Mouse (Mus musculus) forebrain, embryonic 15.5 days (tissue): Measurements from ENCODE around the gene Psip1. TPM values are rescaled to one million over a fixed set of nuclear protein-coding genes. Genes with fewer than 3 reads are reported as not detected.
A peak's percentile ranks its signal among the peaks of the same experiment; 100 is the strongest.
"Not testable (repeated sequence)": the region's sequence is repeated elsewhere in the genome, so short reads cannot be mapped to it uniquely, and the experiment has no call there.

ENCODE experiments used
- ATAC-seq: fragments of 200-750 bp; cut with Nextera tagmentation; replicated peaks from 2 replicates; pipeline ENCODE4 v1.8.0; 2017; ENCODE audit warnings: mild to moderate bottlenecking, moderate TSS enrichment, moderate library complexity
- H3K27ac ChIP-seq: fragments of 300-500 bp; sonication (generic); replicated peaks from 2 replicates; pipeline ENCODE4 v1.5.1; 2015; ENCODE audit warnings: mild to moderate bottlenecking, inconsistent platforms
- H3K27me3 ChIP-seq: fragments of 300-500 bp; sonication (generic); 2 replicates; pipeline ENCODE4 v1.6.1; 2015; ENCODE audit warnings: inconsistent platforms
- H3K36me3 ChIP-seq: fragments of 300-500 bp; sonication (generic); 2 replicates; pipeline ENCODE4 v1.6.1; 2015; ENCODE audit warnings: mild to moderate bottlenecking, inconsistent platforms
- H3K4me1 ChIP-seq: fragments of 300-500 bp; sonication (generic); 2 replicates; pipeline ENCODE4 v1.6.1; 2015; ENCODE audit warnings: inconsistent platforms
- H3K4me2 ChIP-seq: fragments of 300-500 bp; sonication (generic); replicated peaks from 2 replicates; pipeline ENCODE4 v1.6.1; 2015; ENCODE audit warnings: mild to moderate bottlenecking, inconsistent platforms
- H3K4me3 ChIP-seq: fragments of 300-500 bp; sonication (generic); 2 replicates; pipeline ENCODE4 v1.5.1; 2015; ENCODE audit warnings: mild to moderate bottlenecking, inconsistent platforms
- H3K9ac ChIP-seq: fragments of 300-500 bp; sonication (generic); replicated peaks from 2 replicates; pipeline ENCODE4 v1.6.1; 2015; ENCODE audit warnings: mild to moderate bottlenecking, inconsistent platforms
- H3K9me3 ChIP-seq: fragments of 300-500 bp; sonication (generic); 2 replicates; pipeline ENCODE4 v1.6.1; 2016; ENCODE audit warnings: inconsistent platforms
- WGBS: fragments of 180-500 bp; shearing (Covaris S2); methylation state at CpG from one replicate; pipeline ENCODE4 v1.1.7; 2015; ENCODE audit warnings: mixed read lengths; 5-methylcytosine and 5-hydroxymethylcytosine counted together
- polyA plus RNA-seq: library from polyadenylated mRNA; unstranded; fragments of >200 nt; fragmentation: Nextera tagmentation; extraction: Ambion mirVana; gene quantifications from 2 replicates; pipeline ENCODE4 v1.2.1, GENCODE M21; 2015

Gene Psip1
- 290 and 317 TPM in 2 replicates for polyA plus RNA-seq

DNA sequence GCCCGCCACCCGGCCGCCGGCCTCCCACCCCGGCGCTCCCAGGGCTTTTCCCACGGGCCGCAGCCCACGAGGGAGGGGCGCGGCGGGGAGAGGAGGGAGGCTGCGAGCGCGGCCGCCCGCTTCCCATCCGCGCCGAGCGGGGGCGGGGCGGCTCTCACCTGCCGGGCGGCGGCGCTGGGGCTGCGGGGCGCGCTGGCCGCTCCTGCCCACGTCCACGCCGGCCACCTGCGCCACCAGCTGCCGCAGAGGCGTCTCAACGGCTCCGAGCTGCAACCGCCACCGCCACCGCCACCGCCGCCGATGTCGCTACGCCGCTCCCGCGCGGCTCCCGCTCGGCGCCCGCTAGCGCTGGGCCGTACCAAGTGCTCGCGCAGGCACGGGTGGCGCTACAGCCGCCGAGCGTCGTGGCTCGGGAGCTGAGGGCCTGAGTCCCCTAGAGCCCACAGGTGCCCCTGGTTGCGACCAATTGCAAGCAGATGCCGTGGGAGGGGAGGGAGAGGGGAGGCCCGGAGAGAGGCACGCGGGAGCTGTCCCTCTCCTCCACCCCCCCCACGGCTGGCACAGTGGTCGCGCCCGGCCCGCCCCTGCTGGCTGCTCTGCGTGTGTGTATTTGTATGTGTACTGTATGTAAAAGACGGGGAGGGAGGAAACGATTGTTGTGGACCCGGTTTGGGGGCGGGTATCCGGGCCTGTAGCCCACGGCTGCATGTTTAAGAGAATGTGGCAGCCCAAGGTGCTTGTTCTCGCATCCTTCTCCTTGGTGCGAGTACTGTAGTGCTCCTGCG, at the start of gene Psip1:
TSS of gene Psip1 (minus strand) at position 343 of the 785 bp plus-strand sequence.
- Histone ChIP-seq H3K36me3 (peaks cover 20% of the 10 kb centered on the region), H3K4me1 (peaks cover 32% of the 10 kb centered on the region), H3K9ac (peak within 1 kb of the TSS; percentile 94), H3K9me3 (no peaks in the 10 kb centered on the region), H3K27ac (peak within 1 kb of the TSS; percentile 100), H3K27me3 (no peaks in the 10 kb centered on the region), H3K4me3 (peak within 1 kb of the TSS; percentile 98), H3K4me2 (peak within 1 kb of the TSS; percentile 70)
- WGBS, result under 1% methylated on average over 70 of the region's 86 CpGs
- peak; percentile 95 for ATAC-seq

GRCm38 (mm10) chr4:83534024-83534423, 47.8 kb upstream of the Psip1 start:
- Histone ChIP-seq H3K4me3 (no peak overlapping the region), H3K27me3 (no peaks in the 10 kb centered on the region), H3K4me1 (no peaks in the 10 kb centered on the region), H3K27ac (no peak overlapping the region), H3K36me3 (no peaks in the 10 kb centered on the region), H3K9me3 (no peaks in the 10 kb centered on the region), H3K9ac (no peak overlapping the region), H3K4me2 (no peak overlapping the region)
- ATAC-seq, result no peak
- WGBS, result 87% methylated on average over 7 of the region's 7 CpGs

GRCm38 (mm10) chr4:83533168-83533911, 47.1 kb upstream of the Psip1 start:
- Histone ChIP-seq H3K9ac (no peak overlapping the region), H3K4me1 (no peaks in the 10 kb centered on the region), H3K4me3 (no peak overlapping the region), H3K27ac (no peak overlapping the region), H3K4me2 (no peak overlapping the region), H3K36me3 (no peaks in the 10 kb centered on the region), H3K9me3 (no peaks in the 10 kb centered on the region), H3K27me3 (no peaks in the 10 kb centered on the region)
- WGBS, result 82% methylated on average over 9 of the region's 9 CpGs
- ATAC-seq, result no peak

DNA sequence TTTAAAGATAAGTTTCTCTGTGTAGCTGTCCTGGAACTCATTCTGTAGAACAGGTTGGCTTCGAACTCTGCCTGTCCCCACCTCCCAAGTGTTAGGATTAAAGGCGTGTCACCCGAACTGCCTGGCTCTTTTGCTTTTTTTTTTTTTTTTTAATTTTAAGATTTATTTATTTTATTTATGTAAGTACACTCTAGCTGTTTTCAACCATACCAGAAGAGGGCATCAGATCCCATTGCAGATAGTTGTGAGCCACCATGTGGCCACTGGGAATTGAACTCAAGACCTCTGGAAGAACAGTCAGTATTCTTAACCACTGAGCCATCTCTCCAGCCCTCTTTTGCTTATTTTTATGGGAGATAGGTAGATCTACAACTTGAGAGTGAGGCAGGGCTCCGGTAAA, 43.8 kb upstream of the Psip1 start:
- not testable (repeated sequence) for H3K9ac ChIP-seq, H3K36me3 ChIP-seq, H3K4me2 ChIP-seq, H3K9me3 ChIP-seq, H3K27me3 ChIP-seq, H3K27ac ChIP-seq, H3K4me3 ChIP-seq, ATAC-seq
- WGBS, result 94% methylated on average over 4 of the region's 4 CpGs
- peaks cover 11% of the 10 kb centered on the region for H3K4me1 ChIP-seq

DNA sequence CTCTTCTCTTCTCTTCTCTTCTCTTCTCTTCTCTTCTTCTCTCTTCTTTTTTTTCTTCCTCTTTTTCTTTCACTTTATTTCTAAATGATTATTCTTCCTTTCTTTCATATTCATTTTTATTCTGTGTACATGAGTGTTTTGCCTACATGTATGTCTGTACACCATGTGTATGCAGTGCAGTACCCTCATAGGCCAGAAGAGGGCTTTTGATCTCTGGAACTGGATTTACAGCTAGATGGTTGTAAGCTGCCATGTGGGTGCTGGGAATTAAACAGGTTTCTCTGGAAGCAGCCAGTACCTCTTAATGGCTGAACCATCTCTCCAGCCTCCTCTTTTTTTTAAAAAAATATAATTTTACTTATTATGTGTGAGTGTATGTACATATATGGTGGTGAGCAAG, 41.7 kb upstream of the Psip1 start:
- Histone ChIP-seq H3K36me3 (no peaks in the 10 kb centered on the region), H3K4me3 (no peak overlapping the region), H3K27ac (no peak overlapping the region), H3K4me1 (peaks cover 22% of the 10 kb centered on the region), H3K27me3 (no peaks in the 10 kb centered on the region), H3K9me3 (no peaks in the 10 kb centered on the region), H3K9ac (no peak overlapping the region), H3K4me2 (no peak overlapping the region)
- no peak for ATAC-seq

GRCm38 (mm10) chr4:83526988-83527334, 40.7 kb upstream of the Psip1 start:
- H3K4me3 ChIP-seq, result no peak overlapping the region
- no peaks in the 10 kb centered on the region for H3K36me3 ChIP-seq
- H3K4me2 ChIP-seq, result no peak overlapping the region
- H3K9ac ChIP-seq, result no peak overlapping the region
- no peak for ATAC-seq
- no peaks in the 10 kb centered on the region for H3K27me3 ChIP-seq
- peaks cover 22% of the 10 kb centered on the region for H3K4me1 ChIP-seq
- H3K27ac ChIP-seq, result no peak overlapping the region
- H3K9me3 ChIP-seq, result no peaks in the 10 kb centered on the region
- WGBS, result 49% methylated on average over 6 of the region's 6 CpGs

GRCm38 (mm10) chr4:83526270-83526987, 40.2 kb upstream of the Psip1 start:
- Histone ChIP-seq H3K9ac (no peak overlapping the region), H3K27me3 (no peaks in the 10 kb centered on the region), H3K27ac (no peak overlapping the region), H3K36me3 (no peaks in the 10 kb centered on the region), H3K4me2 (peak overlapping the region; percentile 69), H3K4me3 (peak overlapping the region; percentile 56), H3K9me3 (no peaks in the 10 kb centered on the region), H3K4me1 (peaks cover 22% of the 10 kb centered on the region)
- WGBS, result 3% methylated on average over 13 of the region's 13 CpGs
- no peak for ATAC-seq

GRCm38 (mm10) chr4:83525690-83526055, 39.4 kb upstream of the Psip1 start:
- ATAC-seq, result peak; percentile 69; the same call in 1 of the 2 replicates
- H3K9me3 ChIP-seq, result no peaks in the 10 kb centered on the region
- 0% methylated on average over 18 of the region's 18 CpGs for WGBS
- peak overlapping the region; percentile 56 for H3K4me3 ChIP-seq
- peak overlapping the region; percentile 100 for H3K27ac ChIP-seq
- H3K27me3 ChIP-seq, result no peaks in the 10 kb centered on the region
- H3K36me3 ChIP-seq, result no peaks in the 10 kb centered on the region
- peak overlapping the region; percentile 69 for H3K4me2 ChIP-seq
- H3K4me1 ChIP-seq, result peaks cover 22% of the 10 kb centered on the region
- peak overlapping the region; percentile 52 for H3K9ac ChIP-seq

DNA sequence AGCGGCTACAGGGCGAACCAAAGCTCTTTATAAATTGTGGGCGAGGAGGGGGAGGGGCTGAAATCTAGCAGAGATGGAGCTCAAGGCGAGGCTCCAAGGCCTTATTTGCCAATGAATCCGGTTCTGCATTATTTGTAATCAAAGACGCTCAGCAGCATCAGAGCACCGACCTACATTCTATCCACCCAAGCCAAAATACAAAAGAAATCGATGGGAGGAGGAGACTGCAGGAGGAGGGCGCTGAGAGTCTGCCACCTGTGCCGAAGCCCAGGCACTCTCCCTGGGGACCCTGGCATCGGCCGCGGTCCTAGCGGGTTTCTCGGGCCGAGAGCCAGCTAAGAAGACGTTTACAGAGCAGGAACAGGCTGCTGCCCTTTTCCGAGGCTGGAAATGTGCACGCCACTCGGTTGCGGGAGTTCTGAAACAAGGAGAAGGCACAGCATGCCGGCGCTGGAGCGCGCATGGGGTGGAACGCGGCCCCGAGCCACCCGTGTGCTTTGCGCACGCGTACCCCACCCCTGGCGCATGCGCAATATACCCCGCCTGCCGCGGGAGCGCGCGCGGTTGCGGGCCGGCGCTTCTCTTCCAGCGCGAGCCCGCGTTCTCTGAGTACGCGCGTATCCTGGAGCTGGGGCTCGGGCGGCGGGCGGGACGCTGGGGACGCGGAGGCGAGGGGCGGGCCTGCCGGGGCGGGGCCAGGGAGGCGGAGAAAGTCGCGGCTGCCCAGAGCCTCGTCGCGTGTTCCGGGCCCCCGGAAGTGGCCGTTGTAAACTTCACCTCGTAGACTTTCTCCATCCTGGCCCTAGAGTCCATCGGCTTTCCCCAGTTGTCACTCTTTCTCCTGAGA, 38.8 kb upstream of the Psip1 start, which contains the start of gene Ccdc171:
TSS of gene Ccdc171 (plus strand) at position 703 of the 847 bp plus-strand sequence.
- no peaks in the 10 kb centered on the region for H3K9me3 ChIP-seq
- WGBS, result under 1% methylated on average over 71 of the region's 73 CpGs
- peak within 1 kb of the TSS; percentile 69 for H3K4me2 ChIP-seq
- H3K4me3 ChIP-seq, result peak within 1 kb of the TSS; percentile 56
- no peaks in the 10 kb centered on the region for H3K27me3 ChIP-seq
- ATAC-seq, result peak; percentile 95
- peak within 1 kb of the TSS; percentile 100 for H3K27ac ChIP-seq
- peaks cover 22% of the 10 kb centered on the region for H3K4me1 ChIP-seq
- H3K36me3 ChIP-seq, result no peaks in the 10 kb centered on the region
- peak within 1 kb of the TSS; percentile 94 for H3K9ac ChIP-seq

DNA sequence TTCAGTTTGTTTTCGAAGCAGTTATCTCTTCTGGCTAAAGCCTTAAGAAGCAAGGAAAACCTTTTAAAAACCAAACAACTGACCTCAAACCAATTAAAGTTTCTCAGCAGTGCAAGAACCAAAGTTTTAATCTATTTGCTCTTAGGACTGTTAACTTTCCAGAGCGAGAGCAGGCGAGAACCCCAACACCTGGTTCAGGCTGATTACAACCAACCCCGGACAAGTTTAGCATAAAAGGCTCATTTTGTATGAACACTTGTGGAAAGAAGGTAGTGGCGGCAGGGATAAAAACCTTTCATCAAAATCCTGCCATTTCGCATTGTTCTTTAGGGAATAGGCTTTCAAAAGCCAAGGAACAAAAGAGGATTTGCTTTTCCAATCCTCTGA, 38.2 kb upstream of the Psip1 start:
- H3K27me3 ChIP-seq, result no peaks in the 10 kb centered on the region
- peak overlapping the region; percentile 100 for H3K27ac ChIP-seq
- peak overlapping the region; percentile 56 for H3K4me3 ChIP-seq
- peak overlapping the region; percentile 94 for H3K9ac ChIP-seq
- ATAC-seq, result peak; percentile 1; the same call in 1 of the 2 replicates
- 1% methylated on average over 6 of the region's 6 CpGs for WGBS
- H3K9me3 ChIP-seq, result no peaks in the 10 kb centered on the region
- peaks cover 22% of the 10 kb centered on the region for H3K4me1 ChIP-seq
- no peaks in the 10 kb centered on the region for H3K36me3 ChIP-seq
- peak overlapping the region; percentile 69 for H3K4me2 ChIP-seq

DNA sequence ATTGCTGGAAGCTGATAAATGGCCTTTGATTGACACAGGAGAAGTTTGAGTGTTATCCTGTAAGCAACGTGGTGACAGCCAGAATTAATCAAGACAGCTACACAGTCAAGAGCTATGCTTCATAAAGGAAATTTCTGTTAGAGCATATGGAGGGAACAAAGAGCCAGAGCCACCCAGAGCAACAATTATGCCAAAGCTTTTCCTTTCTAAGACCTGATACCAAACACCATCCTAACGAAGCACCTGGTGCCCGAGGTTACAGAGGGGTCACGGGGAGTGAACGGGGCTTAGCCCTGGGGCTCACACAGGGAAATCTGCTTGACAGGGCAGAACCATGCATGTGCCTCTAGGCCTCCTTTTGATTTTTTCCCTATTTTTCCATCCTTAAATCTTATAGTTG, 35.8 kb upstream of the Psip1 start:
- Histone ChIP-seq H3K4me3 (no peak overlapping the region), H3K9ac (no peak overlapping the region), H3K4me1 (peaks cover 22% of the 10 kb centered on the region), H3K27me3 (no peaks in the 10 kb centered on the region), H3K4me2 (no peak overlapping the region), H3K36me3 (no peaks in the 10 kb centered on the region), H3K9me3 (no peaks in the 10 kb centered on the region), H3K27ac (peak overlapping the region; percentile 39; the same call in 1 of the 2 replicates)
- WGBS, result 15% methylated on average over 5 of the region's 5 CpGs
- no peak for ATAC-seq
